Mouse (Mus musculus): Measurements from ENCODE around the gene Nfib. TPM values are rescaled to one million over a fixed set of nuclear protein-coding genes. Genes with fewer than 3 reads are reported as not detected.

Nfib gene
- polyA plus RNA-seq, 1 experiment from 2014 or later: 31.8 TPM

DNA sequence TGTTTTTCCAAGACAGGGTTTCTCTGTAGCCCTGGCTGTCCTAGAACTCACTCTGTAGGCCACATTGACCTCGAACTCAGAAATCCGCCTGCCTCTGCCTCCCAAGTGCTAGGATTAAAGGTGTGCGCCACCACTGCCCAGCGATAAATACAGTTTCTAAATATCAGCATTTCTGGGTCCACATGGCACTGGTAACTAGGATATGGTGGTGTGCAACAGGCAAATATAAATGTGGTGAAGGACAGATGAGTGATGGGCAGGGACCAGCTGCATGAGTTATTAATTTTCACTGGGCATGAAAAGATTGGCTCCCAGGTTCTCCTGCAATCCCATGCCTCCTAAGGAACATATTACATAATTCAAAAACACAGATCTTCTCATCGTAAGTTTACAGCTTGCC is 266.9 kb downstream of the Nfib start:
- no peaks in the 10 kb centered on the region for H3K27me3 ChIP-seq (ENCODE audit: control insufficient read depth, insufficient read depth, low read length)
- no peak overlapping the region for H3K4me3 ChIP-seq (ENCODE audit: low read depth, low read length)
- H3K27ac ChIP-seq (replicated peaks; ENCODE audit: low read depth, low read length): no peak overlapping the region
- no peaks in the 10 kb centered on the region for H3K9me3 ChIP-seq (ENCODE audit: control insufficient read depth, low read length)
- H3K9ac ChIP-seq (ENCODE audit: low read length): no peak overlapping the region
- ATAC-seq (ENCODE audit: insufficient number of reproducible peaks, low FRiP score, low TSS enrichment, low read depth) (no peak), DNase-seq (ENCODE audit: low spot score) (no peak)
- H3K4me1 ChIP-seq (ENCODE audit: control insufficient read depth, insufficient read depth, low read length): no peaks in the 10 kb centered on the region
- H3K36me3 ChIP-seq (ENCODE audit: control insufficient read depth, insufficient read depth, low read length): no peaks in the 10 kb centered on the region
- H3K4me2 ChIP-seq (ENCODE audit: low read depth, severe bottlenecking): no peak overlapping the region
- 94% methylated on average over 5 of the region's 5 CpGs for WGBS

- 91% methylated on average over 12 of the region's 12 CpGs for WGBS
- H3K27ac ChIP-seq (replicated peaks; ENCODE audit: low read depth, low read length): no peak overlapping the region
- H3K4me1 ChIP-seq (ENCODE audit: control insufficient read depth, insufficient read depth, low read length): no peaks in the 10 kb centered on the region
Observed at GRCm38 (mm10) chr4:82437533-82438318, 267.8 kb downstream of the Nfib start.

GRCm38 (mm10) chr4:82436656-82437055 is 268.9 kb downstream of the Nfib start:
- no peaks in the 10 kb centered on the region for H3K27me3 ChIP-seq (ENCODE audit: control insufficient read depth, insufficient read depth, low read length)
- H3K9me3 ChIP-seq (ENCODE audit: control insufficient read depth, low read length): no peaks in the 10 kb centered on the region
- no peak overlapping the region for H3K27ac ChIP-seq (replicated peaks; ENCODE audit: low read depth, low read length)
- H3K4me1 ChIP-seq (ENCODE audit: control insufficient read depth, insufficient read depth, low read length): no peaks in the 10 kb centered on the region
- no peak overlapping the region for H3K9ac ChIP-seq (ENCODE audit: low read length)
- no peak for DNase-seq (ENCODE audit: low spot score)
- no peak overlapping the region for H3K4me3 ChIP-seq (ENCODE audit: low read depth, low read length)
- WGBS: 74% methylated on average over 2 of the region's 2 CpGs
- no peak overlapping the region for H3K4me2 ChIP-seq (ENCODE audit: low read depth, severe bottlenecking)
- no peaks in the 10 kb centered on the region for H3K36me3 ChIP-seq (ENCODE audit: control insufficient read depth, insufficient read depth, low read length)
- no peak for ATAC-seq (ENCODE audit: insufficient number of reproducible peaks, low FRiP score, low TSS enrichment, low read depth)

More at GRCm38 (mm10) chr4:82437533-82438318, 267.8 kb downstream of the Nfib start:
- no peak for ATAC-seq (ENCODE audit: insufficient number of reproducible peaks, low FRiP score, low TSS enrichment, low read depth)
- H3K4me2 ChIP-seq (ENCODE audit: low read depth, severe bottlenecking): no peak overlapping the region
- no peaks in the 10 kb centered on the region for H3K27me3 ChIP-seq (ENCODE audit: control insufficient read depth, insufficient read depth, low read length)
- H3K36me3 ChIP-seq (ENCODE audit: control insufficient read depth, insufficient read depth, low read length): no peaks in the 10 kb centered on the region
- no peaks in the 10 kb centered on the region for H3K9me3 ChIP-seq (ENCODE audit: control insufficient read depth, low read length)
- H3K4me3 ChIP-seq (ENCODE audit: low read depth, low read length): no peak overlapping the region
- H3K9ac ChIP-seq (ENCODE audit: low read length): no peak overlapping the region
- no peak for DNase-seq (ENCODE audit: low spot score)

DNA sequence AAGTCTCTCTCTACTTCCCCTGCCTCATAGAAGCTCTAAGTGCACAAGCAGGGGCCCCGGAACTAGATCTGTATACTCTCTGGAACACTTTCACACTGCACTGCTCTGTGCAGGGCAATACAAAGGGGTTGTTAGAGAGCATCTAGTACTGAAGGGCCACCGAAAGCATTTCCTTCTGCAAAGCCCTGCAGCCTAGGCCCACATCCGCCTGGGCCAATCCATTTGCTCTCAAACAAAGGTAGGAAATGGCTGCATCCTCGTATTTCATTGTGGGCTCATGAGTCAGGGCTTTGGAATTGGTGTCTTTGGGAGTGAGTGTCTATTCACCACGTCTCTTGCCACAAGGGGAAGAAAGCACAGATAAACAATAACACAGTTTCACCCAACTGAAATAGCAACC is 269.8 kb downstream of the Nfib start:
- Histone ChIP-seq H3K9me3 (ENCODE audit: control insufficient read depth, low read length) (no peaks in the 10 kb centered on the region), H3K4me2 (ENCODE audit: low read depth, severe bottlenecking) (no peak overlapping the region), H3K27ac (replicated peaks; ENCODE audit: low read depth, low read length) (no peak overlapping the region), H3K27me3 (ENCODE audit: control insufficient read depth, insufficient read depth, low read length) (no peaks in the 10 kb centered on the region), H3K4me1 (ENCODE audit: control insufficient read depth, insufficient read depth, low read length) (no peaks in the 10 kb centered on the region), H3K9ac (ENCODE audit: low read length) (no peak overlapping the region), H3K4me3 (ENCODE audit: low read depth, low read length) (no peak overlapping the region), H3K36me3 (ENCODE audit: control insufficient read depth, insufficient read depth, low read length) (no peaks in the 10 kb centered on the region)
- no peak for ATAC-seq (ENCODE audit: insufficient number of reproducible peaks, low FRiP score, low TSS enrichment, low read depth)
- 60% methylated on average over 5 of the region's 5 CpGs for WGBS
- no peak for DNase-seq (ENCODE audit: low spot score)

DNA sequence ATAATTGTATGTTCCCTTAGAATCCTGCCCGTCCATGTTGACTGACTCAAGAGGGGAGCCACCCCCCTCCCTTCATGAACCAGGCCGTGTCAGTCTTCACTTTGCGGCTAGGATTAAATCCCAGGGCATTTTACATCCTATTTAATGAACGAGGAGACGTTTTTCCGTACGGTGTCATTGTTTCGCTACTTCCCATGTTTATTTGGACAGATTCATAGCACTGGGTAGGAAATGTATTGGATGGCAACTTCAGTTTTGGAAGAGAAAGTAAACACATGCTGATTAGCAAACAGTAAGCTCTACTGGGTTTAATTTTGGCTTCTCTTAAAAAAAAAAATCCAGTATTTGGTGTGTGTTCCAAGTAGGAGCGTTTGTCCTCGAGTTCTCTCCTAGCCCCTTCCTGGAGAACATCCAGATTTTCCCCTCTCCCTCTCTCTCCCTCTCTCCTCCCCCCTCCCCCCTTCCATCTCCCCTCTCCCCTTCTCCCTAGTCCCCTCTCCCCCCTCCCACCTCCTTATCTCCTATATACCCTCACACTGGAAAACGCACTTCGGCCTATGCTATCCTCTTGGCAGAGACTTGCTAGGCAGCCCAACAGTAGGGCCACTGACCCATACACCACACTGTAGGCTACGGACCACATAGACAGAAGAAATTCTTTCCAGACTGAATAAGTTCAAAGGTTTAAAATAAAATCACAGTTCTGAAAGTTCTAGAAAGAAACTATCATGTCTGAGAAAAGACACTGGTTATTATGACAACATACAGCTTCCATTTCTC is 271.4 kb downstream of the Nfib start:
- Histone ChIP-seq H3K4me2 (ENCODE audit: low read depth, severe bottlenecking) (no peak overlapping the region), H3K27me3 (ENCODE audit: control insufficient read depth, insufficient read depth, low read length) (no peaks in the 10 kb centered on the region), H3K36me3 (ENCODE audit: control insufficient read depth, insufficient read depth, low read length) (no peaks in the 10 kb centered on the region), H3K4me1 (ENCODE audit: control insufficient read depth, insufficient read depth, low read length) (no peaks in the 10 kb centered on the region), H3K27ac (replicated peaks; ENCODE audit: low read depth, low read length) (no peak overlapping the region), H3K9ac (ENCODE audit: low read length) (no peak overlapping the region), H3K9me3 (ENCODE audit: control insufficient read depth, low read length) (no peaks in the 10 kb centered on the region), H3K4me3 (ENCODE audit: low read depth, low read length) (no peak overlapping the region)
- 78% methylated on average over 13 of the region's 13 CpGs for WGBS
- ATAC-seq (ENCODE audit: insufficient number of reproducible peaks, low FRiP score, low TSS enrichment, low read depth) (no peak), DNase-seq (ENCODE audit: low spot score) (no peak)

DNA sequence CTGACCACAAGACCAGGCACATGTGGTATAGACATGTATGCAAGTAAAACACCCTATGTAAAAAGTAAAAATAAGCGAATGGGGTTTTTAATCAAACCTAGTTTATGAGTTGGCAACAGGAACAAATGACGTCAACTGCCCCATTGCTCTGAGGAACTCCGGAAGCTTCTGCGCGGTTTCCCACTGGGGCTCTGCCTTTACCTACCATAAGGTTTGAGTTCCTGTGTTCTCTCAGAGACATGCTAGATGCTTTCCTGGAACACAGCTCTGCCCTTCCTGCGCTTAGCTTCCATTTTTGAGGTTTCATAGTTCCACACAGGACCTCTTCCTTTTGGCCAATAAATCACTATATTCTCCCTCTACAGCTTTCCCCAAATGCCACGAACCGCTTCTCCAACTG is 273.7 kb downstream of the Nfib start:
- ATAC-seq (ENCODE audit: insufficient number of reproducible peaks, low FRiP score, low TSS enrichment, low read depth): no peak
- H3K4me1 ChIP-seq (ENCODE audit: control insufficient read depth, insufficient read depth, low read length): no peaks in the 10 kb centered on the region
- 94% methylated on average over 8 of the region's 8 CpGs for WGBS

GRCm38 (mm10) chr4:82430802-82431201 is 274.7 kb downstream of the Nfib start:
- H3K9ac ChIP-seq (ENCODE audit: low read length): no peak overlapping the region
- no peaks in the 10 kb centered on the region for H3K4me1 ChIP-seq (ENCODE audit: control insufficient read depth, insufficient read depth, low read length)
- ATAC-seq (ENCODE audit: insufficient number of reproducible peaks, low FRiP score, low TSS enrichment, low read depth) (no peak), DNase-seq (ENCODE audit: low spot score) (no peak)
- no peaks in the 10 kb centered on the region for H3K27me3 ChIP-seq (ENCODE audit: control insufficient read depth, insufficient read depth, low read length)
- no peaks in the 10 kb centered on the region for H3K9me3 ChIP-seq (ENCODE audit: control insufficient read depth, low read length)
- no peak overlapping the region for H3K4me3 ChIP-seq (ENCODE audit: low read depth, low read length)
- no peak overlapping the region for H3K27ac ChIP-seq (replicated peaks; ENCODE audit: low read depth, low read length)
- WGBS: 83% methylated on average over 3 of the region's 3 CpGs
- H3K36me3 ChIP-seq (ENCODE audit: control insufficient read depth, insufficient read depth, low read length): no peaks in the 10 kb centered on the region
- no peak overlapping the region for H3K4me2 ChIP-seq (ENCODE audit: low read depth, severe bottlenecking)

More for the DNA sequence above, 273.7 kb downstream of the Nfib start:
- Histone ChIP-seq H3K4me3 (ENCODE audit: low read depth, low read length) (no peak overlapping the region), H3K27me3 (ENCODE audit: control insufficient read depth, insufficient read depth, low read length) (no peaks in the 10 kb centered on the region), H3K9ac (ENCODE audit: low read length) (no peak overlapping the region), H3K36me3 (ENCODE audit: control insufficient read depth, insufficient read depth, low read length) (no peaks in the 10 kb centered on the region), H3K9me3 (ENCODE audit: control insufficient read depth, low read length) (no peaks in the 10 kb centered on the region), H3K27ac (replicated peaks; ENCODE audit: low read depth, low read length) (no peak overlapping the region), H3K4me2 (ENCODE audit: low read depth, severe bottlenecking) (no peak overlapping the region)
- no peak for DNase-seq (ENCODE audit: low spot score)

- no peak overlapping the region for H3K4me3 ChIP-seq (ENCODE audit: low read depth, low read length)
- no peak overlapping the region for H3K27ac ChIP-seq (replicated peaks; ENCODE audit: low read depth, low read length)
- no peaks in the 10 kb centered on the region for H3K36me3 ChIP-seq (ENCODE audit: control insufficient read depth, insufficient read depth, low read length)
- no peak overlapping the region for H3K4me2 ChIP-seq (ENCODE audit: low read depth, severe bottlenecking)
- no peak overlapping the region for H3K9ac ChIP-seq (ENCODE audit: low read length)
- H3K4me1 ChIP-seq (ENCODE audit: control insufficient read depth, insufficient read depth, low read length): no peaks in the 10 kb centered on the region
- DNase-seq (ENCODE audit: low spot score): no peak
- H3K27me3 ChIP-seq (ENCODE audit: control insufficient read depth, insufficient read depth, low read length): no peaks in the 10 kb centered on the region
- no peaks in the 10 kb centered on the region for H3K9me3 ChIP-seq (ENCODE audit: control insufficient read depth, low read length)
- ATAC-seq (ENCODE audit: insufficient number of reproducible peaks, low FRiP score, low TSS enrichment, low read depth): no peak
- 93% methylated on average over 4 of the region's 4 CpGs for WGBS
Observed at GRCm38 (mm10) chr4:82426224-82426623, 279.3 kb downstream of the Nfib start.

All from limb, embryonic 11.5 days (tissue).